Mouse (Mus musculus) ES-Bruce4 (cell line): ENCODE results near the gene Parp8. TPM values are rescaled to one million over a fixed set of nuclear protein-coding genes. Genes with fewer than 3 reads are reported as not detected.

Experiments
- H3K27ac ChIP-seq: 2 replicates; pipeline ENCODE4 v1.5.1; 2012; ENCODE audit warnings: low read length, inconsistent platforms; ENCODE audit not compliant: insufficient read depth
- H3K27me3 ChIP-seq: 2 replicates; pipeline ENCODE4 v1.6.1; 2012; ENCODE audit warnings: mild to moderate bottlenecking, low read length, inconsistent platforms; ENCODE audit not compliant: control insufficient read depth, poor library complexity, insufficient read depth, severe bottlenecking
- H3K36me3 ChIP-seq: 2 replicates; pipeline ENCODE4 v1.6.1; 2012; ENCODE audit warnings: inconsistent platforms, mild to moderate bottlenecking, low read length, moderate library complexity; ENCODE audit not compliant: control insufficient read depth, poor library complexity, insufficient read depth, severe bottlenecking
- H3K4me1 ChIP-seq: one replicate; pipeline ENCODE4 v1.8.1; 2011; ENCODE audit warnings: low read length; ENCODE audit not compliant: control insufficient read depth, insufficient read depth
- H3K4me3 ChIP-seq: 2 replicates; pipeline ENCODE4 v1.5.1; 2011; ENCODE audit warnings: low read depth, mild to moderate bottlenecking, low read length
- H3K9ac ChIP-seq: 2 replicates; pipeline ENCODE4 v1.6.1; 2012; ENCODE audit warnings: low read depth, mild to moderate bottlenecking, inconsistent platforms; ENCODE audit not compliant: poor library complexity, severe bottlenecking
- H3K9me3 ChIP-seq: replicated peaks from 2 replicates; pipeline ENCODE4 v1.6.1; 2012; ENCODE audit warnings: mild to moderate bottlenecking, low read length, inconsistent platforms; ENCODE audit not compliant: control insufficient read depth, poor library complexity, insufficient read depth, severe bottlenecking
- CTCF ChIP-seq: IDR thresholded peaks from one replicate; pipeline ENCODE4 v1.8.1; 2011; ENCODE audit warnings: low read depth, low read length
- EP300 ChIP-seq: IDR thresholded peaks from 2 replicates; pipeline ENCODE4 v1.6.1; 2011; ENCODE audit warnings: low read depth, low read length; ENCODE audit not compliant: insufficient read depth
- POLR2A ChIP-seq: IDR thresholded peaks from one replicate; pipeline ENCODE4 v1.8.1; 2011; ENCODE audit warnings: low read length; ENCODE audit not compliant: insufficient read depth
- polyA plus RNA-seq: library from polyadenylated mRNA; stranded (reverse); fragments of >200 nt; gene quantifications from 2 replicates; pipeline ENCODE4 v1.2.4, GENCODE M21; 2011; ENCODE audit warnings: low read depth; ENCODE audit not compliant: missing spikeins, insufficient read depth, insufficient read length

Gene Parp8
- polyA plus RNA-seq, 1 experiment = 1.3 TPM

- no peaks in the 10 kb centered on the region for H3K9me3 ChIP-seq
- H3K36me3 ChIP-seq = no peaks in the 10 kb centered on the region
- H3K27ac ChIP-seq = no peak overlapping the region
- no peaks in the 10 kb centered on the region for H3K4me1 ChIP-seq
- no peaks in the 10 kb centered on the region for H3K27me3 ChIP-seq
- no peak overlapping the region for H3K9ac ChIP-seq
- TF ChIP-seq POLR2A (no peak), EP300 (no peak), CTCF (no peak)
- no peak overlapping the region for H3K4me3 ChIP-seq
These were observed 213.9 kb downstream of the Parp8 start for GRCm38 (mm10) chr13:116811456-116811855.

Other genes starting within 250 kb of the Parp8 start
- 135 and 137 TPM in 2 replicates for gene Emb, start 183.0 kb upstream of the Parp8 start, polyA plus RNA-seq
- gene Gm17509, start 195.5 kb upstream of the Parp8 start, polyA plus RNA-seq = 0.27 and 0.58 TPM in 2 replicates